Mouse (Mus musculus) gastrocnemius, postnatal 25 days (tissue): ENCODE results near the gene Gm14190. TPM values are rescaled to one million over a fixed set of nuclear protein-coding genes. Genes with fewer than 3 reads are reported as not detected.
"Not testable (repeated sequence)": the region's sequence is repeated elsewhere in the genome, so short reads cannot be mapped to it uniquely, and the experiment has no call there.

Source experiments
- DNase-seq: peaks from one replicate; pipeline ENCODE4 v3.0.0; 2022
- long read RNA-seq, 2 experiments: library from polyadenylated mRNA; stranded (forward); transcript quantifications; one replicate each; pipeline ENCODE4 v2.0.0; 2021
- total RNA-seq, 2 experiments: library from RNA; stranded (reverse); gene quantifications; 1 replicate in 1 of 2; 2 replicates in 1 of 2; pipeline ENCODE4 v1.2.3; 2021

Gm14190 gene
- total RNA-seq, result not detected
- long read RNA-seq, experiment 1, result 0 reads
- long read RNA-seq, experiment 2, result 0 reads

GRCm38 (mm10) chr11:99690463-99690862 is at the start of gene Gm14190:
Gm14190 (minus strand) TSS chr11:99690740.
- no peak for DNase-seq

DNA sequence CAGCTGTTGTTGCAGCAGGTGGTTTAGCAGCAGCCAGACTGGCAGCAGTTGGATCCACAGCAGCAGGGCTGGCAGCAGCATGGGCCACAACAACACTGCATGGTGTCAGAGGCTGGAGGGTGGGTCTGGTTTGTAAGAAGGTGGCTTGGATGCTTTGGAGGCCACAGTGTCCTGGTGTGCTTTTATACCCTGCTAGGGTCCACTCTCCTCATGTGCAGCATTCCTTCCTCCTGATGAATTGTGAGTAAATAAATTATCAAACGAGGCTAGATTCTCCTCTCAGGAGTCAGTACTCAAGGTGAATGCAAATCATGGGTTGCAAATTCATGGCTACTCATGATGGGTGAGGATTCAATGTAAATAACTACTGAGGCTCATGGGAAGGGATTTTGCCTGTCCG is 43.6 kb upstream of the Gm14190 start, which contains the start of gene Gm14180:
TSS of gene Gm14180 (minus strand) at position 101 of the 400 bp plus-strand sequence.
- DNase-seq, result no peak

- no peak for DNase-seq
Observed at GRCm38 (mm10) chr11:99724061-99724460, 33.5 kb upstream of the Gm14190 start.

DNA sequence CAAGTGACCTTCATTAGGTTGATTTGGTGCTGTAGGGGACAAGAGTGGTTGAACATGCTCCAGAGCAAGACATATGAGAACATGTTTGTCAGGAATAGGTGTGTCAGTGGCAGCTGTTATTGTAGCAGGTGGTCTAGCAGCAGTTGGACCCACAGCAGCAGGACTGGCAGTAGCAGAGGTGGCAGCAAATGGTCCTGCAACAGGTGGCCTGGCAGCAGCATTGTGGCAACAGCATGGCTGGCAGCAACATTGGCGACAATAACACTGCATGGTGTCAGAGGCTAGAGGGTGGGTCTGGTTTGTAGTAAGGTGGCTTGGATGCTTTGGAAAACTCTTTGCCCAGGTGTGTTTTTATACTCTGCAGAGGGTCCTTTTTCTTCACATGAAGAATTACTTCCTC is 28.2 kb upstream of the Gm14190 start:
- no peak for DNase-seq

DNA sequence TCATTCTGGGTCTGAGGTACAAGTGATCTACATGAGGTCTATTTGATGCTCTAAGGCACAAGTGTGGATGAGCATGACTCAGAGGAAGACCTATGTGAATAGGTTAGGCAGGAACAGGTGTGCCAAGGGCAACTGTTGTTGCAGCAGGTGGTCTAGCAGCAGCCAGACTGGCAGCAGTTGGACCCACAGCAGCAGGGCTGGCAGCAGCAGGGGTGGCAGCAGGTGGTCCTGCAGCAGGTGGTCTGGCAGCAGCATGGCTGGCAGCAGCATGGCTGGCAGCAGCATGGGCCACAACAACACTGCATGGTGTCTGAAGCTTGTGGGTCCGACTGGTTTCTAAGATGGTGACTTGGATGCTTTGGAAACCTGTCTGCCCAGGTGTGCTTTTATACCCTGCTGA is 5.3 kb downstream of the Gm14190 start:
- DNase-seq, result not testable (repeated sequence)

DNA sequence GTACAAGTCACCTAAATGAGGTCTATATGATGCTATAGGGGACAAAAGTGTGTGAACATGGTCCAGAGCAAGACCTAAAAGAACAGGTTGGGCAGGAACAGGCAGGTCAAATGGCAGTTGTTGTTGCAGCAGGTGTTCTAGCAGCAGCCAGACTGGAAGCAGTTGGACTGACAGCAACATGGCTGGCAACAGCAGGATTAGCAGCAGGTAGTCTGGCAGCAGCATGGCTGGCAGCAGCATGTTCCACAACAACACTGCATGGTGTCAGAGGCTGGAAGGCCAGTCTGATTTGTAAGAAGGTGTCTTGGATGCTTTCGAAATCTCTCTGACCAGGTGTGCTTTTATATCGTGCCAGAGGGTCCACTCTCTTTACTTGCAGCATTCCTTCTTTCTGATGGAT is 7.1 kb downstream of the Gm14190 start:
- no peak for DNase-seq

DNA sequence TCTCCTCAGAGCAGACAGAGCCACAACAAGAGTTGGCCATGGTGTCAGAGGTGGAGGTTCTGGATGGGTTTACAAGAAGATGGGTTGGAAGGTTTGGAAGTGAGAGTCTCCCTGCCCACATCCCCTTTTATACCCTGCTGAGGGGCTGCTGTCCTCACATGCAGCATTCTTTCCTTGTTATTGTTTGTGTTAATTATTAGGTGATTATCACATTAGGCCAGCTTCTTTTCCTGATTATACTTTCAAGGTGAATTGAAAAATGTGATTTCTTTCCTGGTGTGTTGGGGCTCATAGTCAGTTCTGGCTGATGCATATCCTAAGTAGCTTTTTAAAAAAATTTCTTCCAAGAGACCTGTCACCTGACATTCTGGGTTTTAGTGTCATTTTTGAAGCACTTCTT is 24.7 kb downstream of the Gm14190 start, which contains the start of gene Krtap4-6:
TSS of gene Krtap4-6 (minus strand) at position 101 of the 400 bp plus-strand sequence.
- DNase-seq, result no peak

DNA sequence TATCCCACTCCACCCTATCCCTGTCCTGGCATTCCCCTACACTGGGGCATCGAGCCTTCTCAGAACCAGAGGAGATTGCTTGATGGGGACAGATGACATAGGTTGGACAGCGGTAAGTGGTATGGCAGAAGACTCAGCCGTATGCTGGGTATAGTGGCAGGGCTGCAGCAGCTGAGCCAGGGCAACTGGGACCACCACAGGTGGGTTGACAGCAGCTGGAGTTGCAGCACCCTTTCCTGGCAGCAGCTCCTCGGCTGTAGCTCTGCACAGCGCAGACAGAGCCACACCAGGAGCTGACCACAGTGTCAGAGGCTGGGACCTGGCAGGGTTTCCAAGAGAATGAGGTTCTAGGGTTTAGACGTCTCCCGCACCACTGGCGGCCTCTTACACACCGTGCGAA is 27.7 kb downstream of the Gm14190 start:
- DNase-seq, result no peak

GRCm38 (mm10) chr11:99659256-99659655 is 31.3 kb downstream of the Gm14190 start:
- DNase-seq, result no peak

DNA sequence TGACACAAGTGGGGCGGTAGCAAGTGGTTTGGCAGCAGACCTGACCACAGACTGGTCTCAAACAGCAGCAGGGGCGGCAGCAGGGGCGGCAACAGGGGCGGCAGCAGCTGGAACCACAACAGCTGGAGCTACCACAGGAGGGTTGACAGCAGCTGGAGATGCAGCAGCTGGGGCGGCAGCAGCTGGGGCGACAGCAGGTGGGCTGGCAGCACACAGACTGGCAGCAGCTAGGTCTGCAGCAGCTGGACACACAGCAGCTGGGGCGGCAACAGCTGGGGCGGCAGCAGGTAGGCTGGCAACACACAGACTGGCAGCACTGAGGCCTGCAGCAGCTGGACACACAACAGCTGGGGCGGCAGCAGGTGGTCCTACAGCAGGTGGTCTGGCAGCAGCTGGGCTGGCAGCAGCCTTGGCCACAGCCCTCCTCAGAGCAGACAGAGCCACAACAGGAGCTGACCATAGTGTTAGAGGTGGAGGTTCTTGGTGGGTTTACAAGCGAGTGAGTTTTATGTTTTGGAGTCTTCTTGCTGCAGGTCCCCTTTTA is 32.0 kb downstream of the Gm14190 start, which contains the start of gene Gm11563:
TSS of gene Gm11563 (minus strand) at position 494 of the 544 bp plus-strand sequence.
- DNase-seq, result not testable (repeated sequence)

GRCm38 (mm10) chr11:99657051-99657450 is 33.5 kb downstream of the Gm14190 start:
- DNase-seq, result no peak

GRCm38 (mm10) chr11:99650136-99650535 is 40.4 kb downstream of the Gm14190 start, which contains the start of gene Gm11555:
Gm11555 (minus strand) TSS chr11:99650236.
- DNase-seq, result no peak

GRCm38 (mm10) chr11:99646444-99646843 is 44.1 kb downstream of the Gm14190 start:
- no peak for DNase-seq

- no peak for DNase-seq
Observed at GRCm38 (mm10) chr11:99644351-99644750, 46.2 kb downstream of the Gm14190 start.

- not testable (repeated sequence) for DNase-seq
Observed at GRCm38 (mm10) chr11:99643635-99644139, 46.9 kb downstream of the Gm14190 start, which contains the start of gene Krtap4-7. Krtap4-7 (minus strand) TSS chr11:99644089.

GRCm38 (mm10) chr11:99640926-99641325 is 49.6 kb downstream of the Gm14190 start:
- no peak for DNase-seq

Other genes with a start within 250 kb of the Gm14190 start
- not detected for gene Krt23, start 197.6 kb downstream of the Gm14190 start, total RNA-seq
- gene Krt39, start 169.4 kb downstream of the Gm14190 start, total RNA-seq, result not detected
- gene Krt40, start 147.6 kb downstream of the Gm14190 start, total RNA-seq, result not detected
- gene Krtap3-3, start 139.9 kb downstream of the Gm14190 start, total RNA-seq, result not detected
- gene Krtap3-2, start 133.9 kb downstream of the Gm14190 start, total RNA-seq, result not detected
- not detected for gene Gm11939, start 131.3 kb downstream of the Gm14190 start, total RNA-seq
- not detected for gene Krtap3-1, start 124.1 kb downstream of the Gm14190 start, total RNA-seq
- gene Krtap1-5, start 109.7 kb downstream of the Gm14190 start, total RNA-seq, result not detected
- gene Krtap1-4, start 107.1 kb downstream of the Gm14190 start, total RNA-seq, result not detected
- gene Krtap1-3, start 99.4 kb downstream of the Gm14190 start, total RNA-seq, result not detected
- not detected for gene Krtap9-3, start 92.6 kb downstream of the Gm14190 start, total RNA-seq
- gene Gm11938, start 87.4 kb downstream of the Gm14190 start, total RNA-seq, result not detected
- gene Gm11937, start 80.6 kb downstream of the Gm14190 start, total RNA-seq, result not detected
- not detected for gene Krtap2-4, start 75.9 kb downstream of the Gm14190 start, total RNA-seq
- gene Gm11562, start 70.3 kb downstream of the Gm14190 start, total RNA-seq, result not detected
- gene Krtap4-1, start 62.5 kb downstream of the Gm14190 start, total RNA-seq, result not detected
- not detected for gene Krtap4-2, start 55.7 kb downstream of the Gm14190 start, total RNA-seq
- not detected for gene Krtap4-7, start 46.7 kb downstream of the Gm14190 start, total RNA-seq
- gene Gm11555, start 40.5 kb downstream of the Gm14190 start, total RNA-seq, result not detected
- not detected for gene Gm11563, start 31.8 kb downstream of the Gm14190 start, total RNA-seq
- not detected for gene Krtap4-6, start 24.8 kb downstream of the Gm14190 start, total RNA-seq
- gene Gm14180, start 43.5 kb upstream of the Gm14190 start, total RNA-seq, result not detected
- gene Gm11595, start 82.2 kb upstream of the Gm14190 start, total RNA-seq, result not detected
- gene Krtap4-8, start 90.0 kb upstream of the Gm14190 start, total RNA-seq, result not detected
- gene Krtap4-9, start 94.5 kb upstream of the Gm14190 start, total RNA-seq, result not detected
- not detected for gene Gm11596, start 102.7 kb upstream of the Gm14190 start, total RNA-seq
- gene Gm11569, start 108.2 kb upstream of the Gm14190 start, total RNA-seq, result not detected
- gene Gm11554, start 113.7 kb upstream of the Gm14190 start, total RNA-seq, result not detected
- not detected for gene Krtap4-13, start 119.2 kb upstream of the Gm14190 start, total RNA-seq
- gene Gm11564, start 124.9 kb upstream of the Gm14190 start, total RNA-seq, result not detected
- gene 2300003K06Rik, start 147.3 kb upstream of the Gm14190 start, total RNA-seq, result not detected
- gene Krtap4-16, start 160.9 kb upstream of the Gm14190 start, total RNA-seq, result not detected
- gene Gm11568, start 167.2 kb upstream of the Gm14190 start, total RNA-seq, result not detected
- not detected for gene Gm11559, start 173.7 kb upstream of the Gm14190 start, total RNA-seq
- not detected for gene Krtap9-1, start 182.6 kb upstream of the Gm14190 start, total RNA-seq
- gene Gm11567, start 188.4 kb upstream of the Gm14190 start, total RNA-seq, result not detected
- gene Krtap31-1, start 217.2 kb upstream of the Gm14190 start, total RNA-seq, result not detected
- gene Gm11565, start 224.0 kb upstream of the Gm14190 start, total RNA-seq, result not detected
- gene Krtap31-2, start 245.6 kb upstream of the Gm14190 start, total RNA-seq, result not detected